Mouse (Mus musculus) thymus, postnatal 36 days (tissue): ENCODE data around the gene Efna2.
"Not testable (repeated sequence)": the region's sequence is repeated elsewhere in the genome, so short reads cannot be mapped to it uniquely, and the experiment has no call there.

Experiments
- DNase-seq, 2 experiments: peaks; one replicate each; pipeline ENCODE4 v3.0.0; 2022; ENCODE audit warnings: mixed read lengths in 2 of 2

Efna2 gene

DNA sequence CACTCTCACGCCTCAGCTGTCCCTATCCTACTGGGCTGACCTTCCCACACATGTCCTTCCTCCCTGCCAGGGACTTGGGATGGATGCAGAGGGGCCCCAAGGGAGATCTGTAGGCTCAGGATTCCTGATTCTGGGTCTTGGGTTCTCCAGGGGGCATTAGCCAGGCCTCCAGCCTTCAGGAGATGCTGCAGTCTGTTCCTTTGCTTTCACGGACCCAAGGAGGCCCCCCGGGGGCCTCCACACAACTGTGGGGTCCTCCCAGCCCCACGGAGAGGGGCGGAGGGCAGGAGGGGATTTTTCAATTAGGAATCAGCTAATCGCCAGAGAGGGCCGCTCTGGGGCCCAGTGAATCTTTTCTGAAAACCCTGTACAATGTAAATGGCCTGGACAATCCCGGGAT is 15.2 kb downstream of the Efna2 start:
- no peak for DNase-seq

- no peak for DNase-seq
Measured at GRCm38 (mm10) chr10:80196167-80196566, 16.9 kb downstream of the Efna2 start.

DNA sequence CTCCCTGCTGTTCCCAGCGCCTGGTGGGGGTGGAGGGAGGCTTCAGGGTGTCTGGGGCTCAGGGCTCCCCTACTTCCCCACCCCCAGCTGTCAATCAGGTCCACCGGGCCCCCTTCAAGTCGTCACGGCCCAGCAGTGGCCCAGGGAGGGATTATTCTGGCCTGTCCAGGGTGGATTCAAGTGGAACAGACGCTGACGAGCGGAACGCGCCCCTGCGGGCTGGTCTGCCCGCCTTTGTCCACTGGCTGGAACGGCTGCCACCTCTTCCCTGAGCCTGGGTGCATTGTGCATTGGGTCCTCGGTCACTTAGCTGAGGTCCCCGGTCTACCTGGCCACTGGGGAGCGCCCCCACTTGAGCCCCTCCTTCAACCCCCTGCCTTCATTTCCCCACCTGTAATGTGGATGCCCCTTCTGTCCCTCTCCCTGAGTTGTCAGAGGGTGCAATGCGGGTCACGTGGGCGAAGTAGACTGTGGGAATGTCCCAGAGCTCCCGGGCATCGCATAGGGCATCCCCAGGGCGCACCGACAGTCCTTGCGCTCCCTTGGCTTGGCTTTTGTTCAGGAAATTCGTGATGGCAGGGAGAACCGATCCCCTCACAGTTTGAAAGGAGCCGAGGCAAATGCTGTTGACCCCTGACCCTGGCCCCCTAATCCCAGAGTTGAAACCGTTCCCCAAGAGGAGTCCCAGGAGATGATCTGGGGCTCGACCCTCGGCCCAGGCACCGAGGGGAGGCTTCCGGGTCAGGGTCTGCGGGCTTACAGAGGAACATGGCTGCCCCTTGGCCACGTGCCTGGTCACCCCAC is 17.7 kb downstream of the Efna2 start:
- DNase-seq: no peak

GRCm38 (mm10) chr10:80199440-80200008 is 20.2 kb downstream of the Efna2 start:
- DNase-seq: peak; percentile 69 to 70

- no peak for DNase-seq
Measured at GRCm38 (mm10) chr10:80200485-80200884, 21.2 kb downstream of the Efna2 start.

GRCm38 (mm10) chr10:80204055-80204454 is 24.8 kb downstream of the Efna2 start:
- no peak for DNase-seq

GRCm38 (mm10) chr10:80207201-80207600 is 27.9 kb downstream of the Efna2 start:
- no peak for DNase-seq

DNA sequence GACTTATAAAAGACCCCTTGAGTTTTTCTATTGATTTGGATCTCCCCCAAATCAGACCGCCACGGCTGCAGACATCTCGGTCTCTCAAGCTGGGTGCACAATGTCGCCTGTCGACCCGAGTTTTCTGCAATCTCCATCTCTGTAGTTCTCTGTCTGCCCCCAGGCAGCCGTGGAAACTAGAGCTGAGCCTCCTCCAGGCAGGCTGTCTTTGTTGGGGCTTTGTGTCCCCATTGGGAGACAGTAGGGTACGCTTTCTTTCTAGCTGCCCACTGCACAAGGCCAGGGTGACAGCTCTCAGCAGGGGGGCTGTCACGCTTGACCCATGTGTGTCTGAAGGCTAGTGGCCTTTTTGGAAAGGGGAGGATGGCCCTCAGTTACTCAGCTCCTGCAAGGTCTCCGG is 28.4 kb downstream of the Efna2 start:
- DNase-seq: no peak

DNA sequence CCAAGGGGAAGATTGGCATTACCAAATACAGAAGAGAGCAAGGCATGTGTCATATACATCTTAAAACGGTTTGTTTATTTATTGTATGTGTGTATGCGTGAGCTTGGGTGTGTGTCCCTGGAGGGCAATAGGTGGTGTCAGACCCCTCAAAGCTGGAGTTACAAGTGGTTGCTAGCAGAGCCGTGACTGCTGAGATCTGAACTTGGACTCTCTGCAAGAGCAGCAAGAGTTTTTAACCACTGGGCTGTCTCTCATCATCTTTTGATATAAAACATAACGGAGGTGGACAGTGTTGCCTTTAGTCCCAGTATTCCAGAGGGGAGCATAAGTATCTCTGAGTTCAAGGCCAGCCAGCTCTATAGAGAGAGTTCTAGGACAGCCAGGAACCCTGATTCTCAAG is 29.0 kb downstream of the Efna2 start:
- no peak for DNase-seq

DNA sequence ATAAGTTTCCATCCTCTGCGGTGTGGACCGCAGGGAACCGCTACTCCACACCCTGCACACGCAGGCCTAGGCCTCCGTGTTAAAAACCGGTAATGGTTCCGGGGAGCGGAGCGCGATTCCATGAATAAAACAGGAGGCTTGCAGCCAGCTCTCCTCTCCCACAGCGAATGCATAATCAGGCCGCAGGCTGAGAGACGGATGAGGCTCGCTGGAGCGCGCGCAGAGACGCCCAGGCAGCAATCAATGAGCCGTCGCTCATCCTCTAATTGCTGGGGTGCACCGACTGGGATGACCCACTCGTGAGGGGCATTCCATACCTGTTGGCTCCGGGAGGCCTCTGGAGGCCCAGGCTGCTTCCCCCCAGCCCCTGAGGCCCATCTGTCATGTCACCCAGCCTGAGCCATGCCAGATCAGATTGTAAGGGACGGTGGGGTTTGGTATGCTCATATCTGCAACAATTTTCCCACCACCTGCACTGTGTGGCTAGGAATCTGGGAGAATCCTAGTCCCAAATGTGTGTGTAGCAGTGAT is 29.6 kb downstream of the Efna2 start:
- no peak for DNase-seq

DNA sequence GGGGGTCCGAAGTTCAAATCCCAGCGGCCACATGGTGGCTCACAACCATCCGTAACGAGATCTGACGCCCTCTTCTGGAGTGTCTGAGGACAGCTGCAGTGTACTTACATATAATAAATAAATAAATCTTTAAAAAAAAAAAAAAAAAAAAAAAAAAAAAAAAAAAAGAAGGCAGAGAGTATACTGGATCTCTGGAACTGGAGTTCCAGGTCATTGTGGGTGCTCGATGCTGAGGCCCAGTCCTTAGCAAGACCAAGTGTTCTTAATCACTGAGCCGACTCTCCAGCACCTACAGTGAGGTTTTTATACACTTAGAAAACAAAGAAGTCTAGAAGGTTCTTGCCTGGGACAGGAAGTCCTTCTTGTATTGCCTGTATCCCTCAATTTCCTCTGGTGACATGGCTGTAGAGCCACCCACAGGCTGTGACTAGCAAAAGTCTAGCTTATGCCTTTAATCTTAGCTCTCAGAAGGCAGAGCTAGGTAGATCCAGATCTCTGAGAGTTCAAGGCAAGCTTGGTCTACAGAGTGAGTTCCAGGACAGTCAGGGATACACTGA is 32.3 kb downstream of the Efna2 start:
- DNase-seq: not testable (repeated sequence)

- DNase-seq: no peak
Measured at GRCm38 (mm10) chr10:80215048-80215772, 35.9 kb downstream of the Efna2 start.

- no peak for DNase-seq
Measured at GRCm38 (mm10) chr10:80220676-80221075, 41.4 kb downstream of the Efna2 start.

DNA sequence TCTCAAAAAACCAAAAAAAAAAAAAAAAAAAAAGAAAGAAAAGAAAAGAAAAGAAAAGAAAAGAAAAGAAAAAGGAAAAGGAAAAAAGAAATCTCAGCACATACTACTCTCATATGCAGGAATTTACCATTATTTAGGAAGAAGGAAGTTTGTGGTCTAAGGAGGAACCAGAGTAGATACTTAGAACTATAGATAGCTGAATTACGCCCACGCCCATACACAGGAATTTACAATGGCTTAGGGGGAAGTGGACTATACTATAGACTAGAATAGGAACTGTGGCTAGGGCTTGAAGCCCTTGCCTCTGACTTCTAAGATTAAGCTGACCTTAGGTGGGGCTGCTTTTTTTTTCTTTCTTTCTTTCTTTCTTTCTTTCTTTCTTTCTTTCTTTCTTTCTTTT is 43.9 kb downstream of the Efna2 start:
- DNase-seq: not testable (repeated sequence)

DNA sequence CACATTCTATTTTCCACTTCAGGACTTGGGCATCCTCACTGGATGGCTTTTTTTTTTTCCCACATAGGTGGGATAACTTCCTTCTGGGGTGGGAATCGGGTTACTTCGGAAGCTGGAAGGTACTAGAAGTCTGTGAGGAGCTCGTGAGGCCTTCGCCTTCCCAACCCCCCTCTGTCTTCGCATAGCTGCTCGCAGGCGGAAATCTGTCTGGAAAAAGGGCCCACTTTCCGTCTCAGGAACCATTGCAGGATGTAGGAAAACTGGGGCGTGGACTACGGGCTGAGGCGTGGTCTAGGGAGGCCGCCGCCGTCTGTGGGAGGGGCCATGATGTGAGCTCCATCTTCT is 46.8 kb downstream of the Efna2 start:
- DNase-seq: no peak

DNA sequence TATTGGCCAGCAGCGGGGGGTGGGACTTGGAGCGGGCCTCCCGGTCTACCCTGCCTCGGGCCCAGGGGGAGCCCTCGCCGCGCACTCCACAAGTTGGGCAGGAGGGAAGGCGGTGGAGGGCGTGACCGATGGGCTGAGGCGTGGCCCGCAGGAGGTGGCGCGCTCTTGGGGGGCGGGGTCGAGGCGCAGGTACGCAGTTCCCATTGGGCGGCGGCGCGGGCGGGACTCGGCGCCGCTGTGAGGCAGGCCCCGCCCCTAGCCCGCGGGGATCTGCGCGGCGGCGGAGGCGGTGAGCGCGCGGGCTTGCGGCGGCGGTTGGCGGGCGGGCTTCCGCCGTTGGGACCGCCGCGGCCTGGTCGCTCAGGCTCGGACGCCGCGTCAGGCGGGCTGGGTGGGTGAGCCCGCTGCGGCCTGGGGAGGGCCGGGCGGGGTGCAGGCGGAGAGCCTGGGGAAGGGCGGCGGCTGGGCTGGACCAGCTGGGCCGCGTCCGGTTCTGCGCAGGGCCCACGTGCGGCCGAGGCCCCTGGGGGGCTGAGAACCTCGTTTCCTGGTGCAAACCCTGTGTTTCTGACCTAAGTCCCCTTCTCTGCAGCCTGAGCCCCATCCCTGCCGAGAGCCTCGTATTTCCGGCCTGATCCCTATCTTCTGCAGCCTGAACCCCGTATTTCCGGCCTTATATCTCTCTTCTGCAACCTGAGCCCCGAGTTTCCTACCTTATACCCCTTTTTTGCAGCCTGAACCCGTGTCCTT is 47.3 kb downstream of the Efna2 start, which contains the start of gene Mum1:
Gene Mum1 (plus strand): TSS at position 19 of the 750 bp plus-strand sequence.
- DNase-seq: peak; percentile 99 to 100

- no peak for DNase-seq
Measured at GRCm38 (mm10) chr10:80227166-80227539, 47.9 kb downstream of the Efna2 start.

- DNase-seq: no peak
Measured at GRCm38 (mm10) chr10:80227877-80228775, 48.8 kb downstream of the Efna2 start.

DNA sequence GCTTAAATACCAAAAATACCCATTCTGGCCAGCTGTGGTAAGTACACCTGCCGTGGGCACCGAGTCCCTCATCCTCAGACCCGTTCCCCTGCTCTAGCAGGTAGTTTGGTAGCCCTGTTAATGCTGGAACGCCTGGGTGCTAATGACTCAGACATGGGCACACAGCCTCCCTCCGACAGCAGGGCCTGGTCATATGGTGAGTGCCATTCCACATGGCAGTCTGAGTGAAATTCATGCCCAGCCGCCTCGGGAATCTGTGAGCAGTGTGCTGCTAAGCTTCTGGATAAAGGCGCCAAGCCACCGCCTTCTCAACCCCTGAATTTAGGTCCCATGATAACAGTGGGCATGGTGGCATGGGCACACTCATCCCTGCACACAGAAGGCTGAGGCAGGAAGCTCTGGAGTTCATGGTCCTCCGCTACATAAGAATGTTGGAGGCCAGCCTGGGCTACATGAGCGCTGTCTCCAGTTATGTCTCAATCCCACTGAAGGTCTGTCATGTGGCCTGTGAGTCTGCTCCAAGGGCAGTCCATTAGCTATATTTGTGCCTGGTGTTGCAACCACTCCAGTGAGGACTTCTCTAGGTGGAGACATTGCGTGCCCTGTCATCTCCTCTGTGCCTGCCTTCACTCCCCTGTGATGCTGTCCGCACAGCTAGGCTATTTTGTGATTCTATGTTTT is 57.0 kb downstream of the Efna2 start:
- no peak for DNase-seq

- no peak for DNase-seq
Measured at GRCm38 (mm10) chr10:80237020-80237419, 57.7 kb downstream of the Efna2 start.

DNA sequence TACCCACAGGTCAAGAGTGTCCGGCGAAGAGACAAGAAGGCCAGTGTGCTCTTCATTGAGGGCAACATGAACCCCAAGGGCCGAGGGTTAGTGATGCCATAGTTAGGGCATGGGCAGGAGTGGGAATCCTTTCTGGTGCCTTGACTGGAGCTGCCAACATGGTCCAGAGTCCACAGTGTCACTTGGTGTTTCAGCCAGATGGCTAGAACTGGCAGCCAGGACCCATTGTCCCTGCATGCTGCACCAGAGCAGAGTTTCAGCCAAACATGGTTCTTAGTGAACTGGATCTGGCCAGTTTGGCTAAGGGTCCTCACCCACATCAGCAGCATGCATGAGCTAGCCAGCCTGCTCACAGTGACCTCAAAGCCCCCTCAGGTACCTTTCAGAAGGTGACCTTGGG is 59.0 kb downstream of the Efna2 start:
- no peak for DNase-seq
